Mouse (Mus musculus): Measurements from ENCODE around the gene Snx9.

The Snx9 gene

GRCm38 (mm10) chr17:5841128-5841942 lies at the start of gene Snx9:
Gene Snx9, plus strand, starts transcription at chr17:5841329.
- DNase-seq (ENCODE audit: low spot score in 2 of 2) = peak in 1 of 2 experiments; percentile 46

- no peak for DNase-seq (ENCODE audit: low spot score in 2 of 2)
Observed at GRCm38 (mm10) chr17:5792164-5792791, 48.9 kb upstream of the Snx9 start.

GRCm38 (mm10) chr17:5793593-5793992 lies 47.5 kb upstream of the Snx9 start:
- DNase-seq (ENCODE audit: low spot score in 2 of 2) = no peak

- no peak for DNase-seq (ENCODE audit: low spot score in 2 of 2)
Observed at GRCm38 (mm10) chr17:5794276-5794675, 46.9 kb upstream of the Snx9 start.

- DNase-seq (ENCODE audit: low spot score in 2 of 2) = no peak
Observed at GRCm38 (mm10) chr17:5795369-5795768, 45.8 kb upstream of the Snx9 start.

GRCm38 (mm10) chr17:5795878-5796277 lies 45.3 kb upstream of the Snx9 start:
- peak; percentile 58 to 71 for DNase-seq (ENCODE audit: low spot score in 2 of 2)

- DNase-seq (ENCODE audit: low spot score in 2 of 2) = no peak
Observed at GRCm38 (mm10) chr17:5797124-5797760, 43.9 kb upstream of the Snx9 start.

- no peak for DNase-seq (ENCODE audit: low spot score in 2 of 2)
Observed at GRCm38 (mm10) chr17:5798221-5798801, 42.8 kb upstream of the Snx9 start.

- no peak for DNase-seq (ENCODE audit: low spot score in 2 of 2)
Observed at GRCm38 (mm10) chr17:5798900-5799299, 42.2 kb upstream of the Snx9 start.

GRCm38 (mm10) chr17:5799396-5800021 lies 41.6 kb upstream of the Snx9 start:
- no peak for DNase-seq (ENCODE audit: low spot score in 2 of 2)

- DNase-seq (ENCODE audit: low spot score in 2 of 2) = no peak
Observed at GRCm38 (mm10) chr17:5800254-5800653, 40.9 kb upstream of the Snx9 start.

- DNase-seq (ENCODE audit: low spot score in 2 of 2) = no peak
Observed at GRCm38 (mm10) chr17:5800824-5801560, 40.1 kb upstream of the Snx9 start.

GRCm38 (mm10) chr17:5801761-5802655 lies 39.1 kb upstream of the Snx9 start:
- no peak for DNase-seq (ENCODE audit: low spot score in 2 of 2)

GRCm38 (mm10) chr17:5802656-5802955 lies 38.5 kb upstream of the Snx9 start:
- no peak for DNase-seq (ENCODE audit: low spot score in 2 of 2)

- DNase-seq (ENCODE audit: low spot score in 2 of 2) = no peak
Observed at GRCm38 (mm10) chr17:5803229-5804012, 37.7 kb upstream of the Snx9 start.

- no peak for DNase-seq (ENCODE audit: low spot score in 2 of 2)
Observed at GRCm38 (mm10) chr17:5804370-5805150, 36.6 kb upstream of the Snx9 start.

- DNase-seq (ENCODE audit: low spot score in 2 of 2) = no peak
Observed at GRCm38 (mm10) chr17:5805151-5805834, 35.8 kb upstream of the Snx9 start.

GRCm38 (mm10) chr17:5805935-5806334 lies 35.2 kb upstream of the Snx9 start:
- DNase-seq (ENCODE audit: low spot score in 2 of 2) = no peak
